Comparison of ENCODE assay signal across 14 mouse cellular contexts in the genomic region with DNA sequence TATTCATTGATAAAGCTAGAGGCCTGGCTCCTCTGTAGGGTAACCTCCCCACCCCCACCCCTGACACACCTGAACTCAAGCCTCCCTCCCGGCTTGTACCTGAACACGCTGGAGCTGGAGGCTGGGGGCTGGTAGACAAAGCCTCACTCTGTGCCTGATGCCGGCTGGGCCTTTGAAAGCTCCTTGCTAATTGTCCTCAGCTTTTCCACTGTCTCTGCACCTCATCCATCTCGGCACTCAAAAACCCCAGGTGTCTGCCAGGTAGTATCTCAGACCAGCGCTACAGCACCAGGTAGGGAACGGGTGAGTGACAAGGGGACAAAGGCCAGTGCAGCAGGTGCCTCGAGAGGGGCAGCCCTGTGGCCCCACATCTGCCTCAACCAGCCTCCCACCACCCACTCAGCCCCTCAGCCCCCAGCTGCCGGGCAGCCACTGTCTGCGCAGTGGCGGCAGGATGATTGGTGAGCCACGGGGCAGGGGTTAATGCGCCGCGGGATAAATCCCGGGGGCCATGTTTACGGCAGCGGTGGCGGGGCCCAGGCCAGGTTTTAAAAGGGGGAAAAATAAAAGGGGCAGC. TPM values are rescaled to one million over a fixed set of nuclear protein-coding genes. Genes with fewer than 3 reads are reported as not detected.
DNase-seq lines count a peak whose midpoint lies in the region; ATAC-seq and TF ChIP-seq lines count a peak whose summit lies in the region.
"Had no signal": no experiment of that assay in that cellular context is flagged by ENCODE, and none has a peak within 500 bp of the region (broad histone marks: within the 10 kb centered on the region; RNA-seq: fewer than 3 reads in every experiment).

No protein-coding gene starts in this region.

- peaks cover 90% of the 10 kb centered on the region for H3K27me3 ChIP-seq in forebrain, embryonic 10.5 days (ENCODE audit: poor library complexity, severe bottlenecking)
- H3K27me3 ChIP-seq in forebrain, embryonic 13.5 days, result peaks cover 42% of the 10 kb centered on the region
- peaks cover 33% of the 10 kb centered on the region for H3K27me3 ChIP-seq in lung, embryonic 14.5 days (ENCODE audit: insufficient read depth, low read length)
- peaks cover 60% of the 10 kb centered on the region for H3K27me3 ChIP-seq in limb, embryonic 13.5 days
- peaks cover 38% of the 10 kb centered on the region for H3K27me3 ChIP-seq in neural tube, embryonic 15.5 days (replicated peaks)

- H3K4me2 ChIP-seq in forebrain, embryonic 13.5 days, result no peak overlapping the region
- H3K4me2 ChIP-seq in lung, embryonic 14.5 days, result 0 out of 2 replicates have a peak overlapping the region, but pooled peaks have one; percentile 18
- H3K4me2 ChIP-seq in limb, embryonic 13.5 days (replicated peaks), result 0 out of 2 replicates have a peak overlapping the region, but pooled peaks have one; percentile 7
- H3K4me2 ChIP-seq in neural tube, embryonic 15.5 days, result peak overlapping the region; percentile 13; the same call in 1 of the 2 replicates
- H3K4me2 ChIP-seq: embryonic facial prominence, embryonic 13.5 days; liver, embryonic 12.5 days had no signal

- H3K9me3 ChIP-seq in forebrain, embryonic 10.5 days, result no peaks in the 10 kb centered on the region
- no peaks in the 10 kb centered on the region for H3K9me3 ChIP-seq in forebrain, embryonic 13.5 days (replicated peaks)
- H3K9me3 ChIP-seq in lung, embryonic 14.5 days (ENCODE audit: low read depth, low read length), result no peaks in the 10 kb centered on the region
- H3K9me3 ChIP-seq in limb, embryonic 13.5 days, result no peaks in the 10 kb centered on the region
- H3K9me3 ChIP-seq in neural tube, embryonic 15.5 days (replicated peaks), result no peaks in the 10 kb centered on the region
- H3K9me3 ChIP-seq: embryonic facial prominence, embryonic 13.5 days; liver, embryonic 12.5 days had no signal

- peak overlapping the region; percentile 33 for H3K4me3 ChIP-seq in forebrain, embryonic 10.5 days
- H3K4me3 ChIP-seq in forebrain, embryonic 13.5 days, result no peak overlapping the region
- no peak overlapping the region for H3K4me3 ChIP-seq in lung, embryonic 14.5 days (ENCODE audit: low read depth, low read length)
- H3K4me3 ChIP-seq in limb, embryonic 13.5 days, result no peak overlapping the region
- no peak overlapping the region for H3K4me3 ChIP-seq in neural tube, embryonic 15.5 days (replicated peaks)
- H3K4me3 ChIP-seq: embryonic facial prominence, embryonic 13.5 days; liver, embryonic 12.5 days had no signal

- ATAC-seq in forebrain, embryonic 13.5 days, result no peak
- no peak for ATAC-seq in lung, embryonic 14.5 days (ENCODE audit: insufficient read depth)
- ATAC-seq in limb, embryonic 13.5 days (ENCODE audit: low FRiP score, low read depth), result no peak
- no peak for ATAC-seq in neural tube, embryonic 15.5 days (ENCODE audit: low FRiP score)
- ATAC-seq: liver, embryonic 12.5 days had no signal

- no peak for DNase-seq in forebrain, embryonic 10.5 days (ENCODE audit: extremely low spot score, low spot score)
- DNase-seq in lung, embryonic 14.5 days, result no peak
- no peak for DNase-seq in lung, adult 18-20 months
- DNase-seq in urinary bladder, postnatal 14 days (ENCODE audit: low spot score), result no peak
- no peak for DNase-seq in spleen, postnatal 4 days (ENCODE audit: low spot score in 2 of 2)
- DNase-seq: gastrocnemius, postnatal 10 days; heart, postnatal 36 days; thymus, postnatal 4 days had no signal

- TF ChIP-seq CTCF in lung, embryonic 14.5 days (IDR thresholded peaks at IDR 0.05; ENCODE audit: low read depth), result no peak

- H3K36me3 ChIP-seq in forebrain, embryonic 10.5 days (replicated peaks), result no peaks in the 10 kb centered on the region
- no peaks in the 10 kb centered on the region for H3K36me3 ChIP-seq in forebrain, embryonic 13.5 days (ENCODE audit: poor library complexity, severe bottlenecking)
- H3K36me3 ChIP-seq in lung, embryonic 14.5 days (ENCODE audit: insufficient read depth), result no peaks in the 10 kb centered on the region
- H3K36me3 ChIP-seq in limb, embryonic 13.5 days, result no peaks in the 10 kb centered on the region
- no peaks in the 10 kb centered on the region for H3K36me3 ChIP-seq in neural tube, embryonic 15.5 days
- H3K36me3 ChIP-seq: embryonic facial prominence, embryonic 13.5 days; liver, embryonic 12.5 days had no signal

- H3K9ac ChIP-seq in forebrain, embryonic 13.5 days, result no peak overlapping the region; the same call in 1 of the 2 replicates
- H3K9ac ChIP-seq in lung, embryonic 14.5 days, result no peak overlapping the region
- peak overlapping the region; percentile 5 for H3K9ac ChIP-seq in limb, embryonic 13.5 days
- no peak overlapping the region; the same call in 1 of the 2 replicates for H3K9ac ChIP-seq in neural tube, embryonic 15.5 days (replicated peaks)
- H3K9ac ChIP-seq: liver, embryonic 12.5 days had no signal

- peaks cover 87% of the 10 kb centered on the region for H3K4me1 ChIP-seq in forebrain, embryonic 10.5 days
- peaks cover 69% of the 10 kb centered on the region for H3K4me1 ChIP-seq in forebrain, embryonic 13.5 days
- H3K4me1 ChIP-seq in lung, embryonic 14.5 days (ENCODE audit: insufficient read depth), result peaks cover 7% of the 10 kb centered on the region; the same call in 1 of the 2 replicates
- peaks cover 49% of the 10 kb centered on the region for H3K4me1 ChIP-seq in limb, embryonic 13.5 days
- peaks cover 50% of the 10 kb centered on the region for H3K4me1 ChIP-seq in neural tube, embryonic 15.5 days

- peak overlapping the region; percentile 76 for H3K27ac ChIP-seq in forebrain, embryonic 10.5 days
- H3K27ac ChIP-seq in forebrain, embryonic 13.5 days, result no peak overlapping the region
- no peak overlapping the region for H3K27ac ChIP-seq in lung, embryonic 14.5 days (ENCODE audit: low read depth)
- no peak overlapping the region for H3K27ac ChIP-seq in limb, embryonic 13.5 days
- no peak overlapping the region for H3K27ac ChIP-seq in neural tube, embryonic 15.5 days (replicated peaks)
- H3K27ac ChIP-seq: embryonic facial prominence, embryonic 13.5 days; liver, embryonic 12.5 days; macrophage had no signal

- 4% methylated on average over 18 of the region's 18 CpGs for WGBS in forebrain, embryonic 10.5 days
- WGBS in forebrain, embryonic 13.5 days, result 5% methylated on average over 18 of the region's 18 CpGs
- WGBS in lung, embryonic 14.5 days, result 6% methylated on average over 18 of the region's 18 CpGs
- 6% methylated on average over 18 of the region's 18 CpGs for WGBS in limb, embryonic 13.5 days
- WGBS in neural tube, embryonic 15.5 days, result 6% methylated on average over 18 of the region's 18 CpGs

RNA-seq across cellular contexts. Expression of gene Otub1, which starts 20.3 kb away (rescaled TPM):
- polyA plus RNA-seq in forebrain, embryonic 10.5 days (2016; fragmentation: Nextera tagmentation; extraction: Ambion mirVana), result 275 and 280 TPM in 2 replicates
- 242 and 249 TPM in 2 replicates for polyA plus RNA-seq in forebrain, embryonic 13.5 days (2015; fragmentation: Nextera tagmentation; extraction: Ambion mirVana)
- 206 and 221 TPM in 2 replicates for polyA plus RNA-seq in lung, embryonic 14.5 days (2014; fragmentation: Nextera tagmentation; extraction: Ambion mirVana)
- polyA plus RNA-seq in limb, embryonic 13.5 days (2015; fragmentation: Nextera tagmentation; extraction: Ambion mirVana), result 226 and 229 TPM in 2 replicates
- polyA plus RNA-seq in neural tube, embryonic 15.5 days (2015; fragmentation: Nextera tagmentation; extraction: Ambion mirVana), result 226 and 235 TPM in 2 replicates

RNA-seq across cellular contexts. Expression of gene Cox8a, which starts 31.6 kb away (rescaled TPM):
- 862 and 888 TPM in 2 replicates for polyA plus RNA-seq in forebrain, embryonic 10.5 days (2016; fragmentation: Nextera tagmentation; extraction: Ambion mirVana)
- 673 and 749 TPM in 2 replicates for polyA plus RNA-seq in forebrain, embryonic 13.5 days (2015; fragmentation: Nextera tagmentation; extraction: Ambion mirVana)
- 917 and 922 TPM in 2 replicates for polyA plus RNA-seq in lung, embryonic 14.5 days (2014; fragmentation: Nextera tagmentation; extraction: Ambion mirVana)
- 734 and 747 TPM in 2 replicates for polyA plus RNA-seq in limb, embryonic 13.5 days (2015; fragmentation: Nextera tagmentation; extraction: Ambion mirVana)
- polyA plus RNA-seq in neural tube, embryonic 15.5 days (2015; fragmentation: Nextera tagmentation; extraction: Ambion mirVana), result 1,209 and 1,254 TPM in 2 replicates

RNA-seq across cellular contexts. Expression of gene Naa40, which starts 55.2 kb away (rescaled TPM):
- 106 and 107 TPM in 2 replicates for polyA plus RNA-seq in forebrain, embryonic 10.5 days (2016; fragmentation: Nextera tagmentation; extraction: Ambion mirVana)
- 71.1 and 80.5 TPM in 2 replicates for polyA plus RNA-seq in forebrain, embryonic 13.5 days (2015; fragmentation: Nextera tagmentation; extraction: Ambion mirVana)
- 64.9 and 65.8 TPM in 2 replicates for polyA plus RNA-seq in lung, embryonic 14.5 days (2014; fragmentation: Nextera tagmentation; extraction: Ambion mirVana)
- 58.0 and 60.1 TPM in 2 replicates for polyA plus RNA-seq in limb, embryonic 13.5 days (2015; fragmentation: Nextera tagmentation; extraction: Ambion mirVana)
- polyA plus RNA-seq in neural tube, embryonic 15.5 days (2015; fragmentation: Nextera tagmentation; extraction: Ambion mirVana), result 59.6 and 61.3 TPM in 2 replicates
